Mouse (Mus musculus) heart, postnatal 0 days (tissue): ENCODE measurements around the gene Padi2. TPM values are rescaled to one million over a fixed set of nuclear protein-coding genes. Genes with fewer than 3 reads are reported as not detected.

Experiments used
- ATAC-seq: fragments of 200-750 bp; cut with Nextera tagmentation; 2 replicates; pipeline ENCODE4 v1.8.0; 2017; ENCODE audit warnings: low read depth, moderate number of reproducible peaks, moderate library complexity; ENCODE audit not compliant: insufficient read depth
- DNase-seq: peaks from one replicate; pipeline ENCODE4 v3.0.0-alpha.2; 2016; ENCODE audit warnings: low spot score
- H3K27ac ChIP-seq: fragments of 300-500 bp; sonication (generic); 2 replicates; pipeline ENCODE4 v1.5.1; 2014; ENCODE audit warnings: low read depth, mild to moderate bottlenecking
- H3K27me3 ChIP-seq: fragments of 300-500 bp; sonication (generic); 2 replicates; pipeline ENCODE4 v1.6.1; 2014; ENCODE audit warnings: low read length, mixed read lengths; ENCODE audit not compliant: control insufficient read depth, insufficient read depth
- H3K36me3 ChIP-seq: fragments of 300-500 bp; sonication (generic); replicated peaks from 2 replicates; pipeline ENCODE4 v1.6.1; 2014; ENCODE audit warnings: low read length, mixed read lengths; ENCODE audit not compliant: control insufficient read depth, insufficient read depth
- H3K4me1 ChIP-seq: fragments of 300-500 bp; sonication (generic); 2 replicates; pipeline ENCODE4 v1.6.1; 2014; ENCODE audit warnings: antibody characterized with exemption; ENCODE audit not compliant: control insufficient read depth, insufficient read depth
- H3K4me2 ChIP-seq: fragments of 300-500 bp; sonication (generic); 2 replicates; pipeline ENCODE4 v1.6.1; 2014; ENCODE audit warnings: low read depth, mild to moderate bottlenecking, low read length, moderate library complexity
- H3K4me3 ChIP-seq: fragments of 300-500 bp; sonication (generic); 2 replicates; pipeline ENCODE4 v1.5.1; 2014; ENCODE audit warnings: low read depth, low read length
- H3K9ac ChIP-seq: fragments of 300-500 bp; sonication (generic); replicated peaks from 2 replicates; pipeline ENCODE4 v1.6.1; 2014; ENCODE audit warnings: low read depth, low read length, mixed read lengths
- H3K9me3 ChIP-seq: fragments of 300-500 bp; sonication (generic); replicated peaks from 2 replicates; pipeline ENCODE4 v1.6.1; 2016; ENCODE audit warnings: low read length; ENCODE audit not compliant: control insufficient read depth
- CTCF ChIP-seq: IDR thresholded peaks from 2 replicates; pipeline ENCODE4 v1.5.1; 2016; ENCODE audit warnings: antibody characterized with exemption, control low read depth, low read depth
- EP300 ChIP-seq: IDR thresholded peaks from 2 replicates; pipeline ENCODE4 v1.6.1; 2016; ENCODE audit warnings: antibody characterized with exemption, low read depth
- WGBS: fragments of 180-500 bp; shearing (Covaris S2); extraction: QIAGEN DNeasy Blood & Tissue Kit; methylation state at CpG from one replicate; pipeline ENCODE4 v1.1.7; 2014; 5-methylcytosine and 5-hydroxymethylcytosine counted together
- polyA plus RNA-seq: library from polyadenylated mRNA; unstranded; fragments of >200 nt; fragmentation: Nextera tagmentation; extraction: Ambion mirVana; gene quantifications from 2 replicates; pipeline ENCODE4 v1.2.1, GENCODE M21; 2015
- total RNA-seq: library from RNA; depleted of rRNA; stranded (reverse); fragments of >200 nt; gene quantifications from 2 replicates; pipeline ENCODE4 v1.2.3, GENCODE M21; 2014; ENCODE audit warnings: low replicate concordance

The Padi2 gene
- total and polyA plus RNA-seq, 2 experiments from 2014 or later, result 0.31 to 0.44 TPM

- Histone ChIP-seq H3K27me3 (peaks cover 28% of the 10 kb centered on the region), H3K4me2 (no peak overlapping the region), H3K4me3 (no peak overlapping the region), H3K36me3 (no peaks in the 10 kb centered on the region), H3K9me3 (no peaks in the 10 kb centered on the region), H3K4me1 (peaks cover 5% of the 10 kb centered on the region), H3K27ac (no peak overlapping the region), H3K9ac (no peak overlapping the region)
- ATAC-seq, result no peak
- no peak for DNase-seq
- TF ChIP-seq CTCF, result no peak
- TF ChIP-seq EP300, result no peak
- WGBS, result 36% methylated on average over 17 of the region's 17 CpGs
Measured at GRCm38 (mm10) chr4:140910661-140911310, 4.6 kb downstream of the Padi2 start.

GRCm38 (mm10) chr4:140911416-140911815, 5.3 kb downstream of the Padi2 start:
- TF ChIP-seq CTCF, result no peak
- no peak for TF ChIP-seq EP300
- WGBS, result 82% methylated on average over 9 of the region's 9 CpGs
- Histone ChIP-seq H3K36me3 (no peaks in the 10 kb centered on the region), H3K4me1 (peaks cover 2% of the 10 kb centered on the region), H3K9me3 (no peaks in the 10 kb centered on the region), H3K9ac (no peak overlapping the region), H3K27me3 (peaks cover 26% of the 10 kb centered on the region), H3K4me2 (no peak overlapping the region), H3K4me3 (no peak overlapping the region), H3K27ac (no peak overlapping the region)
- ATAC-seq (no peak), DNase-seq (no peak)

DNA sequence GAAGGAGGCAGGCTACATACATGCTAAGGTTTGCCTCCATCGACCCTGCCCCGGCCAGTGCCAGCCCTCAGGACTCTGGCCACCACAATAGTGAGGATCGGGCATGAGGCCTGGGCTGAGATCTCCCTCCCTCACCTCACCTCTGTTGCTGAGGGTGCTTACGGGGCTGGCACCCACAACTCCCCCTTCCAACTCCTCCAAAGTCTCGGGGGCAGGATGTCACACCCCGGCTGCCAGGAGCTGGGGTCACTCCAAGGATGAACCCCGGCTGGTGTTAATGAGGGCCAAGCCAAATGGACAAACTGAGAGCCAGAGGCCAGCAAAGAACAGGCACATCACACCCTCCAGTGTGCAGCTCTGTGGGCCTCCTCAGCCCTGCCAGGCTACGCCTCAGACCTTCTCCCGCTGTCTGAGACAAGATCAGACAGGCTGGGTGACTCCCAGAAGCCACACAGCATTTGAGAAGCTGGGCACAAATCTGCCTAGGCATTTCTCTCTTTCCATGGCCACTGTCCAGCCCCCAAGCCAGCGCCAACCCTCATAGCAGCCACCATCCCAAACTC, 6.2 kb downstream of the Padi2 start:
- WGBS, result 76% methylated on average over 10 of the region's 10 CpGs
- Histone ChIP-seq H3K4me2 (no peak overlapping the region), H3K4me1 (no peaks in the 10 kb centered on the region; the same call in 1 of the 2 replicates), H3K9me3 (no peaks in the 10 kb centered on the region), H3K4me3 (no peak overlapping the region), H3K27me3 (peaks cover 17% of the 10 kb centered on the region), H3K27ac (no peak overlapping the region), H3K9ac (no peak overlapping the region), H3K36me3 (no peaks in the 10 kb centered on the region)
- ATAC-seq (no peak), DNase-seq (no peak)
- TF ChIP-seq CTCF (no peak), EP300 (no peak)

GRCm38 (mm10) chr4:140913565-140913964, 7.4 kb downstream of the Padi2 start:
- Histone ChIP-seq H3K9me3 (no peaks in the 10 kb centered on the region), H3K4me2 (no peak overlapping the region), H3K36me3 (no peaks in the 10 kb centered on the region), H3K4me1 (no peaks in the 10 kb centered on the region; the same call in 1 of the 2 replicates), H3K9ac (no peak overlapping the region), H3K27ac (no peak overlapping the region), H3K4me3 (no peak overlapping the region), H3K27me3 (peaks cover 7% of the 10 kb centered on the region; the same call in 1 of the 2 replicates)
- WGBS, result 89% methylated on average over 9 of the region's 9 CpGs
- TF ChIP-seq CTCF, result no peak
- no peak for TF ChIP-seq EP300
- ATAC-seq (no peak), DNase-seq (no peak)

DNA sequence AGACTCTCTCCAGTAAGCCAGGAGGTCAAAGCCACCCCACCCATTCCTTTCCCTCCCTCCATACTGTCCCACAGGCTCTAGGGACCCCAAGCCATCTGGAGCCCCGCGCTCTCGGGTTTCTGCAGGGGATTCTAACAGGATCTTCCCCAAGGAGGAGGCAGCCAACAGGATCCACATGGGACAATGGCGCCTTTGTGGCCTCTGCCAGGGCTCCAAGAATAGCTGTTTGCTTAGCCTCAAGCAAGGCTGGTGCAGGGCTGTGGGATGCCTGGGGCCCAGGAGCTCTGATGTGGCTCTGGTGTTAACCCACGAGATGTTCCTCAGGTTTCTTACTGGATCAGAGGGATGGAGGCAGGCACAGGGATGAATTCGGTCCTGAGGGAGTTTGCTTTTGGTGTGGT, 8.6 kb downstream of the Padi2 start:
- Histone ChIP-seq H3K4me2 (no peak overlapping the region), H3K9me3 (no peaks in the 10 kb centered on the region), H3K9ac (no peak overlapping the region), H3K27me3 (no peaks in the 10 kb centered on the region), H3K27ac (no peak overlapping the region), H3K4me3 (no peak overlapping the region), H3K4me1 (no peaks in the 10 kb centered on the region; the same call in 1 of the 2 replicates), H3K36me3 (no peaks in the 10 kb centered on the region)
- DNase-seq, result no peak
- TF ChIP-seq EP300 (no peak), CTCF (no peak)
- no peak for ATAC-seq
- 65% methylated on average over 6 of the region's 6 CpGs for WGBS

- 79% methylated on average over 3 of the region's 3 CpGs for WGBS
- no peak overlapping the region for H3K27ac ChIP-seq
- H3K9ac ChIP-seq, result no peak overlapping the region
- ATAC-seq (no peak), DNase-seq (no peak)
- H3K4me2 ChIP-seq, result no peak overlapping the region
- no peaks in the 10 kb centered on the region; the same call in 1 of the 2 replicates for H3K4me1 ChIP-seq
- no peaks in the 10 kb centered on the region for H3K27me3 ChIP-seq
- no peaks in the 10 kb centered on the region for H3K9me3 ChIP-seq
- no peak overlapping the region for H3K4me3 ChIP-seq
- no peak for TF ChIP-seq EP300
- no peak for TF ChIP-seq CTCF
- no peaks in the 10 kb centered on the region for H3K36me3 ChIP-seq
Measured at GRCm38 (mm10) chr4:140915235-140915634, 9.1 kb downstream of the Padi2 start.
